Mouse (Mus musculus) kidney, embryonic 15.5 days (tissue): Measurements from ENCODE around the gene Map3k7cl. TPM values are rescaled to one million over a fixed set of nuclear protein-coding genes. Genes with fewer than 3 reads are reported as not detected.
A peak's percentile ranks its signal among the peaks of the same experiment; 100 is the strongest.

Source experiments
- ATAC-seq: fragments of 200-750 bp; cut with Nextera tagmentation; replicated peaks from 2 replicates; pipeline ENCODE4 v1.8.0; 2017; ENCODE audit warnings: moderate TSS enrichment; ENCODE audit not compliant: low FRiP score
- H3K27ac ChIP-seq: fragments of 300-500 bp; sonication (generic); 2 replicates; pipeline ENCODE4 v1.5.1; 2015; ENCODE audit warnings: mild to moderate bottlenecking, inconsistent platforms
- H3K27me3 ChIP-seq: fragments of 300-500 bp; sonication (generic); 2 replicates; pipeline ENCODE4 v1.6.1; 2015; ENCODE audit warnings: inconsistent platforms
- H3K36me3 ChIP-seq: fragments of 300-500 bp; sonication (generic); 2 replicates; pipeline ENCODE4 v1.6.1; 2015; ENCODE audit warnings: inconsistent platforms
- H3K4me1 ChIP-seq: fragments of 300-500 bp; sonication (generic); 2 replicates; pipeline ENCODE4 v1.6.1; 2015; ENCODE audit warnings: inconsistent platforms
- H3K4me2 ChIP-seq: fragments of 300-500 bp; sonication (generic); 2 replicates; pipeline ENCODE4 v1.6.1; 2015; ENCODE audit warnings: moderate library complexity, mild to moderate bottlenecking, inconsistent platforms
- H3K4me3 ChIP-seq: fragments of 300-500 bp; sonication (generic); replicated peaks from 2 replicates; pipeline ENCODE4 v1.5.1; 2015; ENCODE audit warnings: mild to moderate bottlenecking, inconsistent platforms
- H3K9ac ChIP-seq: fragments of 300-500 bp; sonication (generic); 2 replicates; pipeline ENCODE4 v1.6.1; 2015; ENCODE audit warnings: mild to moderate bottlenecking, inconsistent platforms
- H3K9me3 ChIP-seq: fragments of 300-500 bp; sonication (generic); replicated peaks from 2 replicates; pipeline ENCODE4 v1.6.1; 2016; ENCODE audit warnings: inconsistent platforms
- WGBS: fragments of 180-500 bp; shearing (Covaris S2); methylation state at CpG from one replicate; pipeline ENCODE4 v1.1.7; 2015; ENCODE audit warnings: mixed read lengths; 5-methylcytosine and 5-hydroxymethylcytosine counted together
- polyA plus RNA-seq: library from polyadenylated mRNA; unstranded; fragments of >200 nt; fragmentation: Nextera tagmentation; extraction: Ambion mirVana; gene quantifications from 2 replicates; pipeline ENCODE4 v1.2.1, GENCODE M21; 2015

The Map3k7cl gene
- polyA plus RNA-seq: 2.2 and 2.4 TPM in 2 replicates

DNA sequence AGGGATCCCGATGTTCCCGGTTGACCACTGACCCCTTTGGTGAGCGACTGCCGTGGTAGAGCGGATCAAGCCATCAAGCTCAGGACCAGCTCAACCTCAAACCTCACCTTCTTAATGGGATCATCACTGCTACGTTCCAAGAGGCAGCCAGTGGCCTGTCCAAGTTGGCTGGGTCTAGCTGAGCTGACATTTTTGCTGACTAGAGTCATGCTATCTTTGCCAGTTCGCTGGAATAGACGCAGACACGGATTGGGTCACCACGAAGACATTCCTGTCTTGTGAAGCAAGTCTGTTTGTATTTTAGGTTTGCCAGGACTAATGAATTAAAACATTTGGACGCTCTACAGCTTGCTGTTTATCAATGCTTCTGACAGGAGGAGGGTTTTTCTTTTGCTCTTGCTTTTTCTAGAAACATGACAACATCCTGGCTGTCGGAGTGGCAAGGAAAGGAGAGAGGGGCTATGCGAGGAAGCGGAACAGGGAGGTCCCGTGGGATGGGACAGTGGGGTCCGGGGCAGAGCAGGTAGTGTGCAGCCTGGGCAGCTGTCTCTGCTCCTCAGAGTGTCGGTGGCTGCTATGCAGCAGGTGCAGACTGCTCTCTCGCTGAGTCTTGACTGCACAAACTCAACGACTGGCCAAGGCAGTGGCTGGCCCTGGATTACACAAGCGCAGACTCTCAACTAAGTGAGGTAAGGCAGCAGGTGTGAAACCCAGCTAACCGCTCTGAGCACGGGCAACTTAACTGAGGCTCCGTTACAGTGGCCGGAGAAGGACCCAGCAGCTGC lies at the start of gene Map3k7cl:
Gene Map3k7cl, plus strand, starts transcription at position 424 of the 785 bp plus-strand sequence.
- H3K27ac ChIP-seq: peak within 1 kb of the TSS; percentile 85
- H3K9ac ChIP-seq: peak within 1 kb of the TSS; percentile 21; the same call in 1 of the 2 replicates
- peak within 1 kb of the TSS; percentile 57 for H3K4me2 ChIP-seq
- H3K4me1 ChIP-seq: peaks cover 31% of the 10 kb centered on the region
- no peaks in the 10 kb centered on the region for H3K27me3 ChIP-seq
- H3K36me3 ChIP-seq: no peaks in the 10 kb centered on the region
- peak; percentile 89 for ATAC-seq
- no peaks in the 10 kb centered on the region for H3K9me3 ChIP-seq
- H3K4me3 ChIP-seq: peak within 1 kb of the TSS; percentile 27
- 27% methylated on average over 24 of the region's 24 CpGs for WGBS

DNA sequence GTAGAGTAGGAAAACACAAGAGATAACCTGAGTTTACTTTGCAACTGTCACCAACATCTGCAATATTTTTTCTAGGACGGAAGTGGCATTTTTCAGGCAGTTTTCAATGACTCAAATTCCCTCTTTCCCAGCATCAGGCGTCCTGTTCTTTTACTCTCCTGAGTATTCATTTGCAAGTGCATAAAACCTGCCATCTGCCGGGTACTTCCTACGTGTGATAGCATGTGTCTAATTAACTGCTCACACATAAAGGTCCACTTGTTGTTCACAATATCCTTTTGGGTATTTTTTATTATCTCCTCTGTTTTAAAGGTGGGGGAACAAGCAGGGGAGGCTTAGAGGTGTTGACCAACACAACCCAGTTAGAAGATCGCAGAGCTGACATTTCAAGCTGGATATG lies 41.4 kb upstream of the Map3k7cl start:
- ATAC-seq: no peak
- WGBS: 58% methylated on average over 5 of the region's 5 CpGs
- no peak overlapping the region for H3K9ac ChIP-seq

DNA sequence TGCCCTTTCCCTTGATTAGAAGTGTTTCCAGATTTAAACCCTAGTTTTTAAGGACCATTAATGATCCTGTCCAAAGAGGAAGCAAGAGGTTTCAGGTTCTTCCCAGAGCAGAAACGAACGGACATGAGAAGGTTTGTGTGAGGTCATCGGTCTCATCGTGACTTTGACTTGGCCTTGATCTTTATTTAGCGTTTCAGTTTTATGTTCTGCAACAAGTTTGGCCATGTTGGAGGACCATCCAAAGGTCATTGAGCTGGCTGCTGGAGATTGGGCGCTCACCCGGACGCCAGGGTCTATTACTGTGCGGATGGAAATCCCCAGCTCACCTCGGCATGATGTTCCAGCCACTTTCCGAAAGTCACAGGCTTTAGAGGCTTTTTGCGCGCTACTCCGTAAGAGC lies 40.8 kb upstream of the Map3k7cl start:
- Histone ChIP-seq H3K9ac (no peak overlapping the region), H3K27ac (no peak overlapping the region), H3K4me1 (peaks cover 2% of the 10 kb centered on the region; the same call in 1 of the 2 replicates), H3K9me3 (no peaks in the 10 kb centered on the region), H3K4me2 (no peak overlapping the region), H3K36me3 (no peaks in the 10 kb centered on the region), H3K27me3 (no peaks in the 10 kb centered on the region), H3K4me3 (no peak overlapping the region)
- ATAC-seq: no peak
- WGBS: 84% methylated on average over 14 of the region's 14 CpGs

More for the DNA sequence above, 41.4 kb upstream of the Map3k7cl start:
- H3K27ac ChIP-seq: no peak overlapping the region
- no peaks in the 10 kb centered on the region for H3K36me3 ChIP-seq
- no peak overlapping the region for H3K4me3 ChIP-seq
- H3K27me3 ChIP-seq: no peaks in the 10 kb centered on the region
- H3K4me1 ChIP-seq: peaks cover 4% of the 10 kb centered on the region; the same call in 1 of the 2 replicates
- no peak overlapping the region for H3K4me2 ChIP-seq
- no peaks in the 10 kb centered on the region for H3K9me3 ChIP-seq

DNA sequence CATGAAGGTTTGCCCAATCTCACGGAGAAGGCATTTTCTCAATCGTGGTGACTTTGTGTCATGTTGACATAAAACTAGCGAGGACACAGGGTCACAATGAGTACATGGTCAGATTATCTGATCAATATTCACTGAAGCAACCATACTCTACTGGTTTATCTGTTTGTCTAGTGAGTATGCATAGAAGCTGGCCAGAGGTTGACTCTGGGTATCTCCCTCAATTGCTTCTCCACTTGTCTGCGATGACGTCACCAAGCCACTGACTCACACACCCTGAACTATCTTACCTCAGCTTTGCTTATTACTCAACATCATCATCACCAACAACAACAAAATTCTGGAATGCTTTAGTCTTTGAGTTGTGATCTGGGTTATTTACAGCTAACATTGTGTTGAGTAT lies 28.9 kb upstream of the Map3k7cl start:
- Histone ChIP-seq H3K4me2 (no peak overlapping the region), H3K36me3 (no peaks in the 10 kb centered on the region), H3K4me1 (peaks cover 9% of the 10 kb centered on the region; the same call in 1 of the 2 replicates), H3K27ac (no peak overlapping the region), H3K9ac (no peak overlapping the region), H3K9me3 (no peaks in the 10 kb centered on the region), H3K4me3 (no peak overlapping the region), H3K27me3 (0 out of 2 replicates have a peak, but pooled peaks cover 3% of the 10 kb centered on the region)
- WGBS: 87% methylated on average over 5 of the region's 5 CpGs
- ATAC-seq: no peak

DNA sequence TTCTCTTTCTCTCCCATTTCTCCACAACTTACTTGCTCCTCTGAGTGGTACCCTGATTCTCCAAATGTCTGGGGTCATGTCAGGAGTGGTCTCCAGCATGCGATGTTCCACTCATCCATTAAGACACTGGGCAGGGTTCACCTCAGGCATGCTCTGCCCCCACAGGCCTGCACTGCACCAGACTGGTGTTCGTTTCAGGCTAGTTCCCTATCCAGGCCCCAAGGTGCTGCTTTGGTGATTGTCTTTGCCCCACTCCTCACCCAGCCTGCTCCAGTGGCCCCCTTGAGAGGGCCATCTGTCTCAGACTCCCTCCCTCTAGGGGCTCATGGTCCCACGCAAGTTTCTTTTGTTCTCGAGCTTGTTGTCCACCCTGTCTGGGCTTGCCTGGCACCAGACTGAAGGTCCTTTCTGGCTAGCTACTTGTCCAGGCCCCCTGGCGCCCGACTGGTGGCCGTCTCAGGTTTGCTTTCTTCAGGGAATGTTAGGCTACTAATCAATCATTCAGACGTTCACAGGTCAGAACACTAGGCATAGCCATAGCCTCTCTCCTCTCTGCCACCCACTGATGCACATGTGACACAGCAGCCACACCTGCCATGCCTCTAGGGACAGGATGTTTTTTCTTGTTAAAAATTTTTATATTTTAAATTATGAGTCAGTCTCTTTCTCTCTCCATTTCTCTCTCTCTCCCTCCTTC lies 25.4 kb upstream of the Map3k7cl start:
- H3K27ac ChIP-seq: no peak overlapping the region
- no peak overlapping the region for H3K4me2 ChIP-seq
- peak; percentile 59; the same call in 1 of the 2 replicates for ATAC-seq
- no peaks in the 10 kb centered on the region for H3K36me3 ChIP-seq
- H3K9ac ChIP-seq: no peak overlapping the region
- 42% methylated on average over 8 of the region's 8 CpGs for WGBS
- no peaks in the 10 kb centered on the region for H3K27me3 ChIP-seq
- H3K9me3 ChIP-seq: no peaks in the 10 kb centered on the region
- peaks cover 12% of the 10 kb centered on the region; the same call in 1 of the 2 replicates for H3K4me1 ChIP-seq
- no peak overlapping the region for H3K4me3 ChIP-seq

DNA sequence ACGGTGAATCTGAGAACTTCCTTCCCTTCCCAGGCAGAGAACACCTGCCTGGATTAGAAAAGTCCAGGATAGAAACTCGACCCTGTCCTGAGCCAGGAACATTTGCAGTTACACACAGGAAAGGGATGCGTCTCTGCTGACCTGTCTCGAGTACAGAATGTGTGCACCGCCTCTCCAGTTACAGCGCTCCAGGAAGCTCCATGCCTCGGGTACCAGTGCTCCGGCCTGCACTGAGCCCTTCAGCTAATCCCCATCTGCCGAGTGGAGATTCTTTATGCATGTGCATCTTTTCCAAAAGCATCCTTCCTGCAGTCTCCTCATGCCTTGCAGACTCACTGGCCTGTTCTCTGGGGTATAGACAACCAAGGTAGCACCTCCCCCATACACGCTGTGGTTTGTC lies 24.4 kb upstream of the Map3k7cl start:
- Histone ChIP-seq H3K36me3 (no peaks in the 10 kb centered on the region), H3K27me3 (no peaks in the 10 kb centered on the region), H3K4me1 (peaks cover 12% of the 10 kb centered on the region; the same call in 1 of the 2 replicates), H3K4me3 (no peak overlapping the region), H3K4me2 (no peak overlapping the region), H3K9ac (no peak overlapping the region), H3K9me3 (no peaks in the 10 kb centered on the region), H3K27ac (no peak overlapping the region)
- WGBS: 45% methylated on average over 10 of the region's 10 CpGs
- ATAC-seq: peak; percentile 63

DNA sequence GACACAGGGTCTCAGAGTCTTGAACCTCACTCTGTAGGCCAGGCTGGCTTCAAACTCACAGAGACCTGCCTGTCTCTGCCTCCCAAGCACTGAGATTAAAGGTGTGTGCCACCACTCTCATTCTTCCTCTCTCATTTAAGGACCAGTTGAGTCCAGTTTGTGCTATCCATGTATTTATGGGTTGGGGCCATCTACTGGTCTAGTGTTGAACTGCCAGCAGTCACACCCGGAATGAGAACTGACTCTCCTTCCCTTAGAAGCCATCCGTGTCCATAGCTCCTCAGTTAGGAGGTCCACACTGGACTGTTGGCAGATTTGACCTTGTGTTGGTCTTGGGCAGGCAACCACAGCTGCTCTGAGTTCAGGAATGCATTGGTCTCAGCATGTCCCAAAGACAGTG lies 4.8 kb upstream of the Map3k7cl start:
- H3K36me3 ChIP-seq: no peaks in the 10 kb centered on the region
- H3K4me3 ChIP-seq: no peak overlapping the region
- WGBS: 60% methylated on average over 2 of the region's 2 CpGs
- no peak overlapping the region for H3K4me2 ChIP-seq
- no peaks in the 10 kb centered on the region for H3K9me3 ChIP-seq
- no peak overlapping the region for H3K9ac ChIP-seq
- no peaks in the 10 kb centered on the region for H3K27me3 ChIP-seq
- H3K4me1 ChIP-seq: peaks cover 19% of the 10 kb centered on the region
- no peak overlapping the region for H3K27ac ChIP-seq
- no peak for ATAC-seq

DNA sequence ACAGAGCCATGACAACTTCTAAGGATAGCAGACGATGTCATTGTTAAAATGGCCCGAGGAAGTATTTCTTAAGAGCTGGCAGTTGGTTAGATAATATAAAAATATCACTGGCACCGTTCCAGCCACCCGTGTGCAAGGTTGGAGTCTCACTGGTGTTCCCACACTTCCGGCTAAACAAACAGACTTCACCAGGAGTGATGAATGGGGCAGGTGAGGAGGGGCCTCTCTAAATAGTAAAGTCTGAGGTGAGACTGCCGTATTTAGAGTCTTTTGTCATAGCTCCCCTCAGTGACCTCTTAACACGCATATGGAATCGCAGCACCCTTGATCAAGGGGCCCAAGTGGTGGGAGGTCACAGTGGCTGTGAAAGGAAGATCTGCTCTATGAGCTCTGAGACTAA lies 3.2 kb downstream of the Map3k7cl start:
- ATAC-seq: no peak
- H3K9ac ChIP-seq: no peak overlapping the region
- H3K9me3 ChIP-seq: no peaks in the 10 kb centered on the region
- 36% methylated on average over 8 of the region's 8 CpGs for WGBS
- no peaks in the 10 kb centered on the region for H3K36me3 ChIP-seq
- H3K4me3 ChIP-seq: no peak overlapping the region
- no peaks in the 10 kb centered on the region for H3K27me3 ChIP-seq
- H3K27ac ChIP-seq: no peak overlapping the region
- H3K4me1 ChIP-seq: peaks cover 31% of the 10 kb centered on the region
- no peak overlapping the region for H3K4me2 ChIP-seq

DNA sequence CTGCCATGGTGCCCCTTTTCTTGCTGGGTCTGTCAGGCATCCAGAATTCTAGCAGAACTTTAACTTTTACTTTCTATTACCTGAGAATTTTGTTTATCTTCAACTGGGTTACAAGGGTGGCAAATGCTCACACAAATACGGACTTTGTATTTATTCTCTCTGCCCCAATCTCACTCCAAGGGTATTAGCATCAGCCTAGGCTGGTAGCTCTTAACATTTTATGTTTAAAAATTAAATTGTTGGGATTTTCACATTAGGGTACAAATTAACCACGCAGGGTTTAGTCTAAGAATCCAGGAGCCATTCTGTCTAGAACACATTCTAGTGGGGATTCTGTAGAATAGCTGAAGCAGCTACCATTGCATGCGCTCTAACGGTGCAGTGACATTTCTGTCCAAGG lies 8.4 kb downstream of the Map3k7cl start:
- Histone ChIP-seq H3K4me3 (no peak overlapping the region), H3K9ac (no peak overlapping the region), H3K4me2 (no peak overlapping the region), H3K27me3 (no peaks in the 10 kb centered on the region), H3K4me1 (0 out of 2 replicates have a peak, but pooled peaks cover 2% of the 10 kb centered on the region), H3K27ac (no peak overlapping the region), H3K9me3 (no peaks in the 10 kb centered on the region), H3K36me3 (no peaks in the 10 kb centered on the region)
- peak; percentile 66 for ATAC-seq
- 85% methylated on average over 4 of the region's 4 CpGs for WGBS

DNA sequence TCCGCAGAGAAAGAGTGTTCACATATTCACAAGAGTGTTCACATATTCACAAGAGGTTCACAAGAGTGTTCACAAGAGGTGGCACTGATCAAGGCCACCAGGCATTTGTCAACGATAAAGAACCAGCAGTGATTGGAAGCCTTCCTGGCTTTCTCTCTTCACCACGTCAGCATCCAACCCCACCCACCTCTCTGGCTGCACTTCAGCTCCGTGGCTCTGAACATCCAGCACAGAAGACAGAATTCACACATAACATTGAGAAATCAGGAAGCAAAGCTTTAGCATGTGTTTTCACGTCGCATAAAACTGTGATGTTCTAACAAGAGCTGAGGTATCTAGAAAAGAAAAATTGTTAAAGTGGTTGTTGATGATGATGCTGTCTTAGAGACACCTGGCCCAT lies 10.4 kb downstream of the Map3k7cl start:
- Histone ChIP-seq H3K4me3 (no peak overlapping the region), H3K36me3 (no peaks in the 10 kb centered on the region), H3K9me3 (no peaks in the 10 kb centered on the region), H3K27ac (no peak overlapping the region), H3K27me3 (no peaks in the 10 kb centered on the region), H3K4me1 (no peaks in the 10 kb centered on the region), H3K4me2 (no peak overlapping the region), H3K9ac (no peak overlapping the region)
- ATAC-seq: no peak
- 83% methylated on average over 6 of the region's 6 CpGs for WGBS

DNA sequence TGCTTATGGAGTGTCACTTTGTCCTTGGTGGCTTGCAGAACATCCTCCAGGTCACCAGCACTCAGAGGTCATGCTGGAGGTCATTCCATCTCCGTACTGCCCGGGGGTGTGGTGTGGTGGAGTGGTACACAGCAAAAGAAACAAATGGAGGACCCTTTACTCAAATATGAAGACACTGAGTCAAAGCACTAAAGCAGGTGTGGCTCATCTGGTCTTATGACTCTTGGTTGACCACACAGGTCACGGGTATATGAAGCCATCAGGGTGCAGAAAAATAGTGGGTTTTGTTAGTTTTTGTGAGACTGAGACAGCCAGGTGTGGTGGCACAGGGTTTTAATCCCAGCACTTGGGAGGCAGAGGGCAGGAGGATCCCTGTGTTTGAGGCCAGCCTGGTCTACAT lies 11.4 kb downstream of the Map3k7cl start:
- Histone ChIP-seq H3K4me3 (no peak overlapping the region), H3K4me2 (no peak overlapping the region), H3K36me3 (no peaks in the 10 kb centered on the region), H3K27me3 (no peaks in the 10 kb centered on the region), H3K27ac (no peak overlapping the region), H3K9me3 (no peaks in the 10 kb centered on the region), H3K9ac (no peak overlapping the region), H3K4me1 (no peaks in the 10 kb centered on the region)
- 61% methylated on average over 3 of the region's 3 CpGs for WGBS
- ATAC-seq: no peak

DNA sequence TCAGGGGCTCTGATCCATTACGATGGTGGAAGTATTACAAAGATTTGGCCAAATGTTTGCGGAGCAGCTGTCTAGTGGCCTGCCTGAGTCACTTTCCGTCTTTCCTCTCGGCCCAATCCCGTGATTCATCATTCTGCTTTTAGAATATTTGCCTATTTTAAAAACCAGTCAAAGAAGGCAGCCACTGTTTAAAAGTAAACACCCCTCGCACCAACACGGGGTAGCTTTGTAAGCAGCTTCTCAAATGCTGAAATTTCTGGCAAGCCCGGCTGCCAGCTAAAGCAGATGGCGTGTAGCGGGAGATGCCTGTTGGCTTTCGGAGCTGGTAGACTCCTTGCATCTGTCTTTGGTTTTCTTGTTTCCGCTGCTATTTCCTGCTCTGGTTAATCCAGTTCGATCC lies 14.4 kb downstream of the Map3k7cl start:
- no peaks in the 10 kb centered on the region for H3K9me3 ChIP-seq
- no peak for ATAC-seq
- no peak overlapping the region for H3K4me2 ChIP-seq
- H3K27me3 ChIP-seq: no peaks in the 10 kb centered on the region
- H3K4me3 ChIP-seq: no peak overlapping the region
- H3K9ac ChIP-seq: no peak overlapping the region
- WGBS: 88% methylated on average over 13 of the region's 13 CpGs
- no peak overlapping the region for H3K27ac ChIP-seq
- H3K4me1 ChIP-seq: peaks cover 7% of the 10 kb centered on the region; the same call in 1 of the 2 replicates
- H3K36me3 ChIP-seq: no peaks in the 10 kb centered on the region
